Mouse (Mus musculus) heart, postnatal 0 days (tissue): ENCODE measurements around the gene Gabrb3. TPM values are rescaled to one million over a fixed set of nuclear protein-coding genes. Genes with fewer than 3 reads are reported as not detected.

Experiments
- ATAC-seq: fragments of 200-750 bp; cut with Nextera tagmentation; 2 replicates; pipeline ENCODE4 v1.8.0; 2017; ENCODE audit warnings: low read depth, moderate number of reproducible peaks, moderate library complexity; ENCODE audit not compliant: insufficient read depth
- DNase-seq: peaks from one replicate; pipeline ENCODE4 v3.0.0-alpha.2; 2016; ENCODE audit warnings: low spot score
- H3K27ac ChIP-seq: fragments of 300-500 bp; sonication (generic); 2 replicates; pipeline ENCODE4 v1.5.1; 2014; ENCODE audit warnings: low read depth, mild to moderate bottlenecking
- H3K27me3 ChIP-seq: fragments of 300-500 bp; sonication (generic); 2 replicates; pipeline ENCODE4 v1.6.1; 2014; ENCODE audit warnings: low read length, mixed read lengths; ENCODE audit not compliant: control insufficient read depth, insufficient read depth
- H3K36me3 ChIP-seq: fragments of 300-500 bp; sonication (generic); replicated peaks from 2 replicates; pipeline ENCODE4 v1.6.1; 2014; ENCODE audit warnings: low read length, mixed read lengths; ENCODE audit not compliant: control insufficient read depth, insufficient read depth
- H3K4me1 ChIP-seq: fragments of 300-500 bp; sonication (generic); 2 replicates; pipeline ENCODE4 v1.6.1; 2014; ENCODE audit warnings: antibody characterized with exemption; ENCODE audit not compliant: control insufficient read depth, insufficient read depth
- H3K4me2 ChIP-seq: fragments of 300-500 bp; sonication (generic); 2 replicates; pipeline ENCODE4 v1.6.1; 2014; ENCODE audit warnings: low read depth, mild to moderate bottlenecking, low read length, moderate library complexity
- H3K4me3 ChIP-seq: fragments of 300-500 bp; sonication (generic); 2 replicates; pipeline ENCODE4 v1.5.1; 2014; ENCODE audit warnings: low read depth, low read length
- H3K9ac ChIP-seq: fragments of 300-500 bp; sonication (generic); replicated peaks from 2 replicates; pipeline ENCODE4 v1.6.1; 2014; ENCODE audit warnings: low read depth, low read length, mixed read lengths
- H3K9me3 ChIP-seq: fragments of 300-500 bp; sonication (generic); replicated peaks from 2 replicates; pipeline ENCODE4 v1.6.1; 2016; ENCODE audit warnings: low read length; ENCODE audit not compliant: control insufficient read depth
- CTCF ChIP-seq: IDR thresholded peaks from 2 replicates; pipeline ENCODE4 v1.5.1; 2016; ENCODE audit warnings: antibody characterized with exemption, control low read depth, low read depth
- EP300 ChIP-seq: IDR thresholded peaks from 2 replicates; pipeline ENCODE4 v1.6.1; 2016; ENCODE audit warnings: antibody characterized with exemption, low read depth
- WGBS: fragments of 180-500 bp; shearing (Covaris S2); extraction: QIAGEN DNeasy Blood & Tissue Kit; methylation state at CpG from one replicate; pipeline ENCODE4 v1.1.7; 2014; 5-methylcytosine and 5-hydroxymethylcytosine counted together
- microRNA-seq: library from miRNA; unstranded; fragments of <30 nt; microRNA quantifications from one replicate; pipeline ENCODE4, GENCODE M21; 2016
- polyA plus RNA-seq: library from polyadenylated mRNA; unstranded; fragments of >200 nt; fragmentation: Nextera tagmentation; extraction: Ambion mirVana; gene quantifications from 2 replicates; pipeline ENCODE4 v1.2.1, GENCODE M21; 2015
- total RNA-seq: library from RNA; depleted of rRNA; stranded (reverse); fragments of >200 nt; gene quantifications from 2 replicates; pipeline ENCODE4 v1.2.3, GENCODE M21; 2014; ENCODE audit warnings: low replicate concordance; rRNA removed

Gabrb3 gene
- total and polyA plus RNA-seq, 2 experiments from 2014 or later: 0.04 to 0.07 TPM

DNA sequence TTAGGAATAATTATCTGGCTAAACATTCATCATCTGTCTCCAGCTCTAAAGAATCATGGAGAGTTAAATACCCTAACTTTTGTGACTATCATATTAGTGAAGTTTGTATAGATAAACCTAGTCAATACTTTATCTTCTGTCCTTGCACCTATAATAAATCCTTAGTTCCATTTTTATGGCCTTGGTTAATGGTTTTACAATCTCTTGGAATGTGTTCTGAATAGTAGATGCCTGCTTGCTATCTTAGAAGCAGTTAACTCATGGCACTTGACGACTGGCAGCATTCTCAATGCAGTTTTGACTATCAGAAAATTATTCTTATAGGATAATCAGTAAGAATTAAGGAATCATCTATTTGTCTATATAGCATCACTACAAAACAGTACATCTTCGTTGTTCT lies 368.0 kb downstream of the Gabrb3 start:
- Histone ChIP-seq H3K9me3 (no peaks in the 10 kb centered on the region), H3K27ac (no peak overlapping the region), H3K36me3 (no peaks in the 10 kb centered on the region), H3K27me3 (no peaks in the 10 kb centered on the region), H3K4me1 (no peaks in the 10 kb centered on the region), H3K4me2 (no peak overlapping the region), H3K9ac (no peak overlapping the region), H3K4me3 (no peak overlapping the region)
- no peak for DNase-seq
- ATAC-seq: no peak
- 48% methylated on average over 2 of the region's 2 CpGs for whole genome bisulfite sequencing
- no peak for TF ChIP-seq CTCF
- no peak for TF ChIP-seq EP300

GRCm38 (mm10) chr7:57803266-57803665 lies 383.8 kb downstream of the Gabrb3 start:
- Histone ChIP-seq H3K4me3 (no peak overlapping the region), H3K9ac (no peak overlapping the region), H3K4me1 (no peaks in the 10 kb centered on the region), H3K27ac (no peak overlapping the region), H3K9me3 (no peaks in the 10 kb centered on the region), H3K27me3 (no peaks in the 10 kb centered on the region), H3K4me2 (no peak overlapping the region), H3K36me3 (no peaks in the 10 kb centered on the region)
- TF ChIP-seq CTCF (no peak), EP300 (no peak)
- ATAC-seq: no peak
- DNase-seq: no peak
- WGBS: 68% methylated on average over 1 of the region's 1 CpGs

DNA sequence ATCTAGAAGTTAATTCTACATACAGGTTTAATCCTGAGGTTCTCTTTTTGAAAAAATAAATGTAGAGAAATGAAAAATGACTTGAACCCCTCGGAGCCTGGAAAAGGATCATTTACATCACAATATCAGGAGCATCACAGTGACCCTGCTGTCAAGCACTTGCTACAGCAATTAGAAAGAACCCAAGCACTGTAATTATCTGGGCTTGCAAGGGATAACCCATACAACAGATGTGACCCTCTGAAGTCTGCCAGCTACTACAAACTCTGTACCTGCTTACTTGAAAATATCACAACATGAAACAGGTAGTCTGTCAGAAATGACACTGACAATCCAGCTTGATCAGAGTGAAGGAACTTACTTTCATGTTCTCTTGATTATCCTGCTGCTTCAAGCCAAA lies 394.2 kb downstream of the Gabrb3 start:
- Histone ChIP-seq H3K36me3 (no peaks in the 10 kb centered on the region), H3K4me2 (no peak overlapping the region), H3K27me3 (no peaks in the 10 kb centered on the region), H3K4me3 (no peak overlapping the region), H3K9me3 (no peaks in the 10 kb centered on the region), H3K27ac (no peak overlapping the region), H3K9ac (no peak overlapping the region), H3K4me1 (no peaks in the 10 kb centered on the region)
- DNase-seq (no peak), ATAC-seq (no peak)
- no peak for TF ChIP-seq CTCF
- TF ChIP-seq EP300: no peak
- WGBS: 62% methylated on average over 1 of the region's 1 CpGs

DNA sequence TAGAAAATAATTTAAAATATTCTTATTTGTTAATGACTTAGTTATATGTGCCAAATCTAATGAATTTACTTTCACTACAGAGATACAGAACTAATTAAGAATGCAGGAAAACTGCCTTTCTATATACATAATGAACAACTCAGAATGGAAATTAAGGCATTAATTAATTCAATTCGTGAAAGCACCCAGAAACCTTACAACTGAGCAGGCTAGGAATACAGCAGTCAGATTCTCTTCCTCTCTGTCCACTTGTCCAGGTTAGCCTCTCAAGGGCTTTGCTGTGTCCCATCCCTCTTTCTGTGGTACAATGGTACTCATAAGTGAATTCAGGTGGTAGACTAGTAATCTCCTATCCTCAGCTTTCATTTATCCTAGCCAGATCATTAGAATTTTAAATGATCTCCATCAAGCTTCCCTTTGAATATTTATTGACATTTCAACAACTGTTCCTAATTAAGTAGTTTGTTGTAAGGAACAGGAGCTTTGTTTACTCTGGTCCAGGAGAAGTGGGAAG lies 422.9 kb downstream of the Gabrb3 start:
- H3K27me3 ChIP-seq: no peaks in the 10 kb centered on the region
- no peaks in the 10 kb centered on the region for H3K9me3 ChIP-seq
- H3K27ac ChIP-seq: no peak overlapping the region
- no peaks in the 10 kb centered on the region for H3K4me1 ChIP-seq
- no peak overlapping the region for H3K9ac ChIP-seq
- no peaks in the 10 kb centered on the region for H3K36me3 ChIP-seq
- no peak for ATAC-seq
- 44% methylated on average over 1 of the region's 1 CpGs for WGBS
- no peak overlapping the region for H3K4me2 ChIP-seq
- no peak overlapping the region for H3K4me3 ChIP-seq
- TF ChIP-seq EP300: no peak
- no peak for TF ChIP-seq CTCF
- DNase-seq: no peak

GRCm38 (mm10) chr7:57867951-57868350 lies 448.5 kb downstream of the Gabrb3 start:
- no peak for DNase-seq
- Histone ChIP-seq H3K4me2 (no peak overlapping the region), H3K36me3 (no peaks in the 10 kb centered on the region), H3K9me3 (no peaks in the 10 kb centered on the region), H3K4me1 (no peaks in the 10 kb centered on the region), H3K27ac (no peak overlapping the region), H3K27me3 (no peaks in the 10 kb centered on the region), H3K9ac (no peak overlapping the region), H3K4me3 (no peak overlapping the region)
- no peak for TF ChIP-seq EP300
- TF ChIP-seq CTCF: no peak
- ATAC-seq: no peak
- 32% methylated on average over 2 of the region's 2 CpGs for WGBS

Small RNAs within 50 kb of the gene (microRNA-seq; reads per million reads assigned to microRNA genes)
- gene Mir6389: not detected

Other genes with a start within 250 kb of the Gabrb3 start
- gene Gabrg3, start 32.5 kb upstream of the Gabrb3 start, total RNA-seq: 0.11 and 1.7 TPM in 2 replicates
- 0.22 and 0.36 TPM in 2 replicates for gene Gabrg3, start 32.5 kb upstream of the Gabrb3 start, polyA plus RNA-seq
- not detected in 2 replicates for gene Gabra5, start 90.4 kb downstream of the Gabrb3 start, total RNA-seq
- gene Gabra5, start 90.4 kb downstream of the Gabrb3 start, polyA plus RNA-seq: not detected in 2 replicates